Mouse (Mus musculus): ENCODE results near the gene Kctd17. TPM values are rescaled to one million over a fixed set of nuclear protein-coding genes. Genes with fewer than 3 reads are reported as not detected.

The Kctd17 gene
- polyA plus RNA-seq, 1 experiment from 2014 or later: 117 TPM

- peak overlapping the region; percentile 63 for H3K9ac ChIP-seq (replicated peaks)
- H3K4me3 ChIP-seq (replicated peaks): peak overlapping the region; percentile 21; the same call in 1 of the 2 replicates
- 0 out of 2 replicates have a peak, but pooled peaks cover 6% of the 10 kb centered on the region for H3K27me3 ChIP-seq
- no peaks in the 10 kb centered on the region for H3K9me3 ChIP-seq
- peak; percentile 25; the same call in 1 of the 2 replicates for ATAC-seq
- peaks cover 30% of the 10 kb centered on the region for H3K36me3 ChIP-seq
- WGBS: 11% methylated on average over 23 of the region's 23 CpGs
- peaks cover 56% of the 10 kb centered on the region for H3K4me1 ChIP-seq (replicated peaks)
- H3K27ac ChIP-seq: peak overlapping the region; percentile 78
- peak overlapping the region; percentile 50 for H3K4me2 ChIP-seq (replicated peaks)
Observed at GRCm38 (mm10) chr15:78437237-78438017, 9.1 kb downstream of the Kctd17 start.

GRCm38 (mm10) chr15:78438018-78438394, 9.6 kb downstream of the Kctd17 start:
- Histone ChIP-seq H3K4me1 (replicated peaks) (peaks cover 56% of the 10 kb centered on the region), H3K27ac (no peak overlapping the region), H3K4me2 (replicated peaks) (no peak overlapping the region), H3K9ac (replicated peaks) (no peak overlapping the region), H3K36me3 (peaks cover 27% of the 10 kb centered on the region), H3K9me3 (no peaks in the 10 kb centered on the region), H3K4me3 (replicated peaks) (no peak overlapping the region), H3K27me3 (0 out of 2 replicates have a peak, but pooled peaks cover 6% of the 10 kb centered on the region)
- WGBS: 49% methylated on average over 4 of the region's 4 CpGs
- no peak for ATAC-seq

GRCm38 (mm10) chr15:78438505-78438904, 10.1 kb downstream of the Kctd17 start:
- no peak overlapping the region for H3K27ac ChIP-seq
- H3K9me3 ChIP-seq: no peaks in the 10 kb centered on the region
- H3K4me3 ChIP-seq (replicated peaks): no peak overlapping the region
- 0 out of 2 replicates have a peak, but pooled peaks cover 6% of the 10 kb centered on the region for H3K27me3 ChIP-seq
- H3K4me2 ChIP-seq (replicated peaks): no peak overlapping the region
- peaks cover 58% of the 10 kb centered on the region for H3K4me1 ChIP-seq (replicated peaks)
- no peak for ATAC-seq
- 52% methylated on average over 8 of the region's 8 CpGs for WGBS
- H3K9ac ChIP-seq (replicated peaks): no peak overlapping the region
- peaks cover 22% of the 10 kb centered on the region for H3K36me3 ChIP-seq

- peaks cover 17% of the 10 kb centered on the region for H3K36me3 ChIP-seq
- peaks cover 59% of the 10 kb centered on the region for H3K4me1 ChIP-seq (replicated peaks)
- no peak overlapping the region for H3K4me2 ChIP-seq (replicated peaks)
- ATAC-seq: no peak
- no peak overlapping the region for H3K4me3 ChIP-seq (replicated peaks)
- WGBS: 60% methylated on average over 9 of the region's 9 CpGs
- H3K27ac ChIP-seq: no peak overlapping the region
- 0 out of 2 replicates have a peak, but pooled peaks cover 6% of the 10 kb centered on the region for H3K27me3 ChIP-seq
- H3K9ac ChIP-seq (replicated peaks): no peak overlapping the region
- H3K9me3 ChIP-seq: no peaks in the 10 kb centered on the region
Observed at GRCm38 (mm10) chr15:78438973-78439372, 10.6 kb downstream of the Kctd17 start.

GRCm38 (mm10) chr15:78442231-78442630, 13.9 kb downstream of the Kctd17 start:
- 0 out of 2 replicates have a peak, but pooled peaks cover 2% of the 10 kb centered on the region for H3K27me3 ChIP-seq
- no peak overlapping the region for H3K9ac ChIP-seq (replicated peaks)
- no peaks in the 10 kb centered on the region for H3K36me3 ChIP-seq
- H3K9me3 ChIP-seq: no peaks in the 10 kb centered on the region
- WGBS: 91% methylated on average over 19 of the region's 19 CpGs
- H3K4me1 ChIP-seq (replicated peaks): peaks cover 27% of the 10 kb centered on the region
- H3K4me2 ChIP-seq (replicated peaks): no peak overlapping the region
- H3K27ac ChIP-seq: no peak overlapping the region
- no peak overlapping the region for H3K4me3 ChIP-seq (replicated peaks)
- ATAC-seq: no peak

- H3K36me3 ChIP-seq: no peaks in the 10 kb centered on the region
Observed at GRCm38 (mm10) chr15:78443857-78444256, 15.5 kb downstream of the Kctd17 start.

DNA sequence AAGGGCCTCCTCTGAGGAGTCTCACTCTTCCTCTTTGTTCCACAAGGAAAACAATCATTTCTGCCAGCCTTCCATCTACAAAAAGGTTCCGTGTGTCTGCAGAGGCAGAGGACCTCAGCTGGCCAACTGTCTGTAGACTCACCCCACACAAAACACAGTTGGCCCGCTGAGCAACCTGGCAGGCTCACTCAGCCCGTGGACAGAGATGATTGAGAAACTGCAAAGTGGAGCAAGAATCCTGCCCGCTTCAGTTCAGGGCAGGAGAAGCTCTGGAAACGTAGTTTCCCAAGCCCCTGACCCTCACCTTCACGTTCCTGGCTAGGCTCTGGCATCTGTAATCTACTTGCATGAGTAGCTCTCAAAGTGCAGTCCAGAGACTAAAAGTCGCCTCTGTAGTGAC, 18.8 kb downstream of the Kctd17 start:
- no peak for ATAC-seq
- peaks cover 24% of the 10 kb centered on the region for H3K4me1 ChIP-seq (replicated peaks)
- H3K4me2 ChIP-seq (replicated peaks): no peak overlapping the region
- H3K9me3 ChIP-seq: no peaks in the 10 kb centered on the region
- H3K9ac ChIP-seq (replicated peaks): 0 out of 2 replicates have a peak overlapping the region, but pooled peaks have one; percentile 40
- no peak overlapping the region for H3K4me3 ChIP-seq (replicated peaks)
- WGBS: 31% methylated on average over 7 of the region's 7 CpGs
- no peaks in the 10 kb centered on the region for H3K27me3 ChIP-seq
- H3K27ac ChIP-seq: no peak overlapping the region
- H3K36me3 ChIP-seq: no peaks in the 10 kb centered on the region

More at GRCm38 (mm10) chr15:78443857-78444256, 15.5 kb downstream of the Kctd17 start:
- no peaks in the 10 kb centered on the region for H3K9me3 ChIP-seq
- no peak overlapping the region; the same call in 1 of the 2 replicates for H3K9ac ChIP-seq (replicated peaks)
- no peak overlapping the region for H3K27ac ChIP-seq
- H3K4me3 ChIP-seq (replicated peaks): no peak overlapping the region
- no peak overlapping the region for H3K4me2 ChIP-seq (replicated peaks)
- no peak for ATAC-seq
- H3K27me3 ChIP-seq: no peaks in the 10 kb centered on the region
- peaks cover 22% of the 10 kb centered on the region for H3K4me1 ChIP-seq (replicated peaks)
- 55% methylated on average over 6 of the region's 6 CpGs for WGBS

- H3K4me2 ChIP-seq (replicated peaks): peak overlapping the region; percentile 50
- H3K9me3 ChIP-seq: no peaks in the 10 kb centered on the region
- H3K36me3 ChIP-seq: no peaks in the 10 kb centered on the region
- 1% methylated on average over 22 of the region's 22 CpGs for WGBS
- H3K4me1 ChIP-seq (replicated peaks): peaks cover 24% of the 10 kb centered on the region
- ATAC-seq: peak; percentile 34; the same call in 1 of the 2 replicates
- H3K4me3 ChIP-seq (replicated peaks): peak overlapping the region; percentile 18
- H3K27ac ChIP-seq: 0 out of 2 replicates have a peak overlapping the region, but pooled peaks have one; percentile 20
- 0 out of 2 replicates have a peak overlapping the region, but pooled peaks have one; percentile 6 for H3K9ac ChIP-seq (replicated peaks)
- no peaks in the 10 kb centered on the region for H3K27me3 ChIP-seq
Observed at GRCm38 (mm10) chr15:78447746-78448535, 19.6 kb downstream of the Kctd17 start.

DNA sequence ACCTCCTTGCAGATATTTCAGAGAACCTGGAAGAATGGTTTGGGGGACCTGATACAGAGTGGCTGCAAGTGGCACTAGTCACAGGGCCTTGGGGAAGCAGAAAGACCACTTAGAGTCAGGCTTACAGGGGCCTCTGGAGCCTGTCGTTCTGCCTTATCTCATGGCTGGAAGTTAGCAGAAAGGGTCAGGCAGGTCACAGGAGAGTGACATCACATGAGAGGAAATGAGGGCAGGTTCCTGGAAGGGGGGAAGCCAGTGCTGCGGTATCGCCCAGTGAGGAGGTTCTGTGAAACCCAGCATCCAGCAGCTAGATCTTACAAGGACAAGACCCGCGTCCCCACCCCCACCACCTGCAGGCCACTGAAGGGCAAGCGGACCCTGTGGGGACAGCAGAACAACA, 20.8 kb downstream of the Kctd17 start:
- Histone ChIP-seq H3K9ac (replicated peaks) (0 out of 2 replicates have a peak overlapping the region, but pooled peaks have one; percentile 12), H3K27me3 (no peaks in the 10 kb centered on the region), H3K36me3 (no peaks in the 10 kb centered on the region), H3K27ac (no peak overlapping the region), H3K9me3 (no peaks in the 10 kb centered on the region), H3K4me3 (replicated peaks) (no peak overlapping the region), H3K4me1 (replicated peaks) (peaks cover 18% of the 10 kb centered on the region), H3K4me2 (replicated peaks) (no peak overlapping the region)
- 75% methylated on average over 6 of the region's 6 CpGs for WGBS
- no peak for ATAC-seq

GRCm38 (mm10) chr15:78449694-78450418, 21.5 kb downstream of the Kctd17 start:
- H3K27me3 ChIP-seq: no peaks in the 10 kb centered on the region
- H3K9ac ChIP-seq (replicated peaks): 0 out of 2 replicates have a peak overlapping the region, but pooled peaks have one; percentile 12
- H3K4me1 ChIP-seq (replicated peaks): peaks cover 18% of the 10 kb centered on the region
- 31% methylated on average over 7 of the region's 7 CpGs for WGBS
- no peak overlapping the region for H3K4me2 ChIP-seq (replicated peaks)
- H3K9me3 ChIP-seq: no peaks in the 10 kb centered on the region
- no peak for ATAC-seq
- no peak overlapping the region for H3K4me3 ChIP-seq (replicated peaks)
- H3K36me3 ChIP-seq: no peaks in the 10 kb centered on the region
- H3K27ac ChIP-seq: 0 out of 2 replicates have a peak overlapping the region, but pooled peaks have one; percentile 27

- 88% methylated on average over 6 of the region's 6 CpGs for WGBS
- Histone ChIP-seq H3K9me3 (no peaks in the 10 kb centered on the region), H3K4me1 (replicated peaks) (peaks cover 18% of the 10 kb centered on the region), H3K36me3 (no peaks in the 10 kb centered on the region), H3K4me3 (replicated peaks) (no peak overlapping the region), H3K4me2 (replicated peaks) (no peak overlapping the region), H3K9ac (replicated peaks) (no peak overlapping the region), H3K27me3 (no peaks in the 10 kb centered on the region), H3K27ac (no peak overlapping the region)
- no peak for ATAC-seq
Observed at GRCm38 (mm10) chr15:78450419-78450768, 22.0 kb downstream of the Kctd17 start.

All from midbrain, embryonic 13.5 days (tissue).